Mouse (Mus musculus) ES-E14 (cell line): ENCODE data around the gene Nfasc.

Experiments used
- CHD2 ChIP-seq: IDR thresholded peaks from 2 replicates; pipeline ENCODE4 v1.6.1; 2014; ENCODE audit warnings: mild to moderate bottlenecking, low read depth, low read length, inconsistent platforms
- MAFK ChIP-seq: IDR thresholded peaks from 2 replicates; pipeline ENCODE4 v1.6.1; 2014; ENCODE audit warnings: mild to moderate bottlenecking, low read depth, low read length, inconsistent platforms; ENCODE audit not compliant: insufficient read depth

DNA sequence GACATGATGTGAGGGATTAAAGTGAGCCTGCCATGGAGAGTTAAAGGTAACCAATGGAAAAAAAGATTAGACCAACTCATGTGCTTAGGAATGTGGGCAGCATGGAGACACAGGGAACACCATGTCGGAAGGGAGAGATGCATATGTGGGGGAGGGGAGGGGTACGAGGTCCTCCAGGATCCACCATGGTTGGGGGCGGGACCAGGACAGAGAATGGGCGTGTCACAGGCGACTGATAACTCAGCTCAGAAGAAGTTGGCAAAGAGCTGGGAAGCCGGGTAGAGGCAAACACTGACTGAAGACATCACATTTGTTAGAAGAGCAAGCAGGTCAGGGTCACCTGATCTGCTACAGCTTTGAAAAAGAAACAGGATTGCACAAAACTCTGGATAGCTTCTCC, 176.7 kb downstream of the Nfasc start:
- no peak for TF ChIP-seq MAFK
- TF ChIP-seq CHD2 = no peak
